Mouse (Mus musculus) midbrain, embryonic 12.5 days (tissue): ENCODE results near the gene Rab37. TPM values are rescaled to one million over a fixed set of nuclear protein-coding genes. Genes with fewer than 3 reads are reported as not detected.

ENCODE experiments used
- ATAC-seq: fragments of 200-750 bp; cut with Nextera tagmentation; 2 replicates; pipeline ENCODE4 v1.8.0; 2017; ENCODE audit warnings: low read depth, moderate TSS enrichment, moderate library complexity; ENCODE audit not compliant: low FRiP score
- H3K27ac ChIP-seq: fragments of 300-500 bp; sonication (generic); replicated peaks from 2 replicates; pipeline ENCODE4 v1.5.1; 2016; ENCODE audit warnings: mild to moderate bottlenecking
- H3K27me3 ChIP-seq: fragments of 300-500 bp; sonication (generic); 2 replicates; pipeline ENCODE4 v1.6.1; 2016; ENCODE audit warnings: mild to moderate bottlenecking
- H3K36me3 ChIP-seq: fragments of 300-500 bp; sonication (generic); 2 replicates; pipeline ENCODE4 v1.6.1; 2016
- H3K4me1 ChIP-seq: fragments of 300-500 bp; sonication (generic); 2 replicates; pipeline ENCODE4 v1.6.1; 2016
- H3K4me2 ChIP-seq: fragments of 300-500 bp; sonication (generic); replicated peaks from 2 replicates; pipeline ENCODE4 v1.6.1; 2016; ENCODE audit warnings: mild to moderate bottlenecking, moderate library complexity
- H3K4me3 ChIP-seq: fragments of 300-500 bp; sonication (generic); 2 replicates; pipeline ENCODE4 v1.5.1; 2016; ENCODE audit warnings: mild to moderate bottlenecking
- H3K9ac ChIP-seq: fragments of 300-500 bp; sonication (generic); replicated peaks from 2 replicates; pipeline ENCODE4 v1.6.1; 2016; ENCODE audit warnings: mild to moderate bottlenecking, moderate library complexity
- H3K9me3 ChIP-seq: fragments of 300-500 bp; sonication (generic); 2 replicates; pipeline ENCODE4 v1.6.1; 2016; ENCODE audit warnings: mild to moderate bottlenecking
- WGBS: fragments of 180-500 bp; shearing (Covaris S2); methylation state at CpG from one replicate; pipeline ENCODE4 v1.1.7; 2016; 5-methylcytosine and 5-hydroxymethylcytosine counted together
- polyA plus RNA-seq: library from polyadenylated mRNA; unstranded; fragments of >200 nt; fragmentation: Nextera tagmentation; extraction: Ambion mirVana; gene quantifications from 2 replicates; pipeline ENCODE4 v1.2.1, GENCODE M21; 2016

Gene Rab37
- polyA plus RNA-seq, 1 experiment from 2014 or later = 1.5 TPM

DNA sequence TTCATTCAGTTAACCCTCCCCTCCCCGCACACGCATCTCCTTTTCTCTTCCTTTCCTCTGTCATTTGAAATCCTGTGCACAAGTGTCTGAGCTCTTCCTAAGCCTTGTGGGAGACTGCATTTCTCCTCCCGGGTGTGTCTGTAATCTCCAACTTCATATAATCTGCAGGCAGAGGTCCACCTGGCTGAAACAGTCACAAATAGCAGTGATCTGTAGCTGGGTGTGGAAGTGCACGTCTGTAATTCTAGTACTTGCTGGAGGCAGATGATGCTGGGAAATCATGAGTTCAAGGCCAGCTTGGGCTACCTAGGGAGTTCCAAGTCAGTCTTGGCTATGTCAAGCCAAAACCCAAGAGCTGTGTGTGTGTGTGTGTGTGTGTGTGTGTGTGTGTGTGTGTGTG is 909 bp downstream of the Rab37 start:
- WGBS = 18% methylated on average over 4 of the region's 4 CpGs
- Histone ChIP-seq H3K4me2 (peak overlapping the region; percentile 60), H3K9ac (no peak overlapping the region), H3K4me1 (peaks cover 12% of the 10 kb centered on the region), H3K27me3 (peaks cover 33% of the 10 kb centered on the region), H3K27ac (no peak overlapping the region), H3K9me3 (no peaks in the 10 kb centered on the region), H3K4me3 (peak overlapping the region; percentile 32), H3K36me3 (no peaks in the 10 kb centered on the region)
- ATAC-seq = no peak

DNA sequence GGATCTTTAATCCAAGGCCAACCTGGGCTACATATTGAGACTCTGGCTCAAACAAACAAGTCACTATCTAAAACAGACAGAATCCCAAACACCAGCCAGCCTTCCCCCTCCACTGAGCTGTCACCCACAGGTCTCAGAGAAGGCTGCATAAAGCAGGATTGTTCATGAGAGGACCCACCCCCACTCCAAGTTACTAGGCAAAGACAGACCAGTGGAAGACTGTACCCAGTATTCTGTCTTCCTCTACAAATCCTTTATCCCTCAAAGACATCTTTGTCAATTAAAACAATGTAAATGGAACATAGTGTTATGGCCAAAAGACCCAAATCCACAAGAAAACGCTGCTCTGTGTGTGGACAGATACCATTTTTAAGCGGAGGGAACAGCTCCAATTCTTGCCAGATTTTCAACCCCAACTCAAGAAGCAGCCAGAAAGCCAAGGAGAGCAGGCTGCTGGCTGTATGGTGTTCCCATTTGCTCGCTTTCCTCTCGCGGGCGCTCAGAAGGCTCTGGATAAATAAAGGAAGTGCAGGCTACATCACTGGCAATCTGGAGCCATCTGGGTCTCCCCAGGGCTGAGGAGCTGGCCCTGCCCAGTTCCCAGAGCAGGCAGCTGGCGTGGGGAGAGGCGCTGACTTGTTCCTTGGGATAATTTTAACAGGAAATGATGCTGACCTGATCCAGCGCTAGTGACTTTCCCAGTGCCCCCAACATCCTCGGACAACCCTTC is 7.1 kb downstream of the Rab37 start:
- no peaks in the 10 kb centered on the region for H3K4me1 ChIP-seq
- no peaks in the 10 kb centered on the region for H3K36me3 ChIP-seq
- no peak overlapping the region for H3K27ac ChIP-seq
- no peak overlapping the region for H3K4me3 ChIP-seq
- H3K27me3 ChIP-seq = no peaks in the 10 kb centered on the region
- WGBS = 71% methylated on average over 10 of the region's 10 CpGs
- ATAC-seq = no peak
- no peaks in the 10 kb centered on the region for H3K9me3 ChIP-seq
- H3K4me2 ChIP-seq = no peak overlapping the region
- no peak overlapping the region for H3K9ac ChIP-seq

DNA sequence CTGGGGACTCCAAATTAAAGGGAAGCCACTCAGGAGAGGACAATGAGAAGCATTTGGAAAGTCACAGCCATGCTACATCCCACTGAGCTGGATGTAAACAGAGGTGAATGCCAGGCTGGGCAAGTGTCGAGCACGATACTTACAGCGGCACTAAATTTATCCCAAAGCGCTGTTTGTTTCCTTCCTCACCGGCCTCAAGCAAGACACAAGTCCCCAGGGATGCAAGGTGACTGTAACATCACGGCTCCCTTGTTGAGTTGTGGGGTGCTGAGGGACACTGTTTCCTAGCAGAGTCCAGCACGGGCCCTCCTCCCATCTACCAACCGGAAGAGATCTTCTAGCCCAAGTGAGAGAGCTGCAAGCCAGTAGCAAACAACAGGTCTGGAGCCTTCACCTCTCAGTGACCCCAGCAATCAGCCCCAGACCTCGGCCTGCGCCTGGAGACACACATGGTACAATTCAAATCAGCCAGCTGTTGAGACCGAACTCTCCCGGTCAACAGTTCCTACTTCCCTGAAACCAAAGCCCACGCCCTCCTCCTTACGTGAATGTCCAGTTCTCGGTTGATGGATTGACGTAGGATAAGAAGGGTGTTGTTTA is 8.1 kb downstream of the Rab37 start:
- Histone ChIP-seq H3K4me3 (no peak overlapping the region), H3K9me3 (no peaks in the 10 kb centered on the region), H3K36me3 (no peaks in the 10 kb centered on the region), H3K4me1 (no peaks in the 10 kb centered on the region), H3K4me2 (no peak overlapping the region), H3K9ac (no peak overlapping the region), H3K27me3 (no peaks in the 10 kb centered on the region), H3K27ac (no peak overlapping the region)
- ATAC-seq = no peak
- WGBS = 70% methylated on average over 16 of the region's 16 CpGs

DNA sequence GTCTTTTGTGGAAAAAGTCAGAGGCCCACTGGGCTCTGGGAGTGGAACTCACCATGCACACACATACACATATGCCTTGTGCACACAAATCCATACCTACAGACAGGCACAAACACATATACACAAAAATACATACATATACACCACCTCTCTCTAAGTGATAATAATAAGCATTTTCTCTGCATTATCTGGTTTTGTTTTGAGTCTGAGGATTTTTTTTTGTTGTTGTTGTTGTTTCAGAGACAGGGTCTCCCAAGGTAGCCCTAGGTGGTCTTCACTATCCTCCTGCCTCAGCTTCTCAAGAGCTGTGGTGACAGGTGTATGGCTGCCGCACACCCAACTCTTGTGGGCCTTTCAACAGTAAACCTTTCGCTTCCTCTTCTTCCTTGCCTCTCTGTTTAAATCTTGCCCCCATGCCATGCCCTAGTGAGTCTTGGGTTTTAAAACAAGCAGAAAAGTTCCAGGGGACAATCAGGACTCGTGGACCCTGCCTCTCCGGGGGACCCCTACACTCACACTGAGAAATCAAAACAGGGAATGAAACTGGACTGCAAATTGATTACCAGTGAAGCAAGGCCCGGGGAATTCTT is 8.9 kb downstream of the Rab37 start:
- Histone ChIP-seq H3K9me3 (no peaks in the 10 kb centered on the region), H3K27ac (no peak overlapping the region), H3K4me3 (no peak overlapping the region), H3K4me1 (no peaks in the 10 kb centered on the region), H3K36me3 (no peaks in the 10 kb centered on the region), H3K9ac (no peak overlapping the region), H3K27me3 (no peaks in the 10 kb centered on the region), H3K4me2 (no peak overlapping the region)
- 77% methylated on average over 5 of the region's 5 CpGs for WGBS
- no peak for ATAC-seq

DNA sequence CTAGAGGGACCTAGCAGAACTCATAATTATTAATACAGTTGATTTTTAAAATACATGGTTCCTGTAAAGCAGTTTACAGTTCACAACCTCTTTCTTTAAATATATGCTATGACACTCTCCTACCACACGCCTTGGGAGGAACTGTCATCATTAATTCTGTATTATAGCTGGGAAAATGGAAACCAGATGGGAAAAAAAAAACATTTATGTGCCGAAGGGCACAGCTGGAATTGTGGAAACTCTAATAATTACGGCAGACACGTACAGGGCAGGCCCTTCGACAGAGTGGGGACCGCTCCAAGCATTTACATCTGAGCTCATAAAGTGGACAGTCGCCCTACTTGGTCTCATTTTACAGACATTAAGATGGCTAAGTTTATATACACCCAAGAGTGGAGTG is 9.5 kb downstream of the Rab37 start:
- WGBS = 75% methylated on average over 7 of the region's 7 CpGs
- Histone ChIP-seq H3K9me3 (no peaks in the 10 kb centered on the region), H3K9ac (no peak overlapping the region), H3K36me3 (no peaks in the 10 kb centered on the region), H3K4me1 (no peaks in the 10 kb centered on the region), H3K27me3 (no peaks in the 10 kb centered on the region), H3K27ac (no peak overlapping the region), H3K4me2 (no peak overlapping the region), H3K4me3 (no peak overlapping the region)
- no peak for ATAC-seq

DNA sequence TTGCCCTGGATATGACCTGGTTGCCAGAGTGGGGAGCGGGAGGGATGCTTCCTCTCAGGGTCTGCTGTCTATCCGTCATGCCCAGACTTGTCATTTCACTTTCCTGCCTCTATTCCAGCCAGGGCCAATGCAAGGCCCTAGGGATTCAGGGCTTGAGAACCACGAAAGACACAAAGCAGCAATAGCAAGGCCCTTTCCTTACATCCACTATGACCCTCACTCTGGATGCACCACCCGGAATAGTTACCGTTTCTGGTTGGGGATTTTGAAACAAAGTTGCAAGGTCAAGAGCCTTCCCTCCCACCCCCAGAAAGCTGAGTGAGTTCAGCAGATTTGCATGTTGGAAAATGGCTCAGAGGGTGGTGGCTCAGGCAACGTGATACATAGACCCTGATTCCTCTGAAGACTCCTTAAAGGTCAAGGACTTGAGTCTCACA is 10.4 kb downstream of the Rab37 start:
- ATAC-seq = no peak
- Histone ChIP-seq H3K4me1 (no peaks in the 10 kb centered on the region), H3K9me3 (no peaks in the 10 kb centered on the region), H3K4me3 (no peak overlapping the region), H3K27ac (no peak overlapping the region), H3K9ac (no peak overlapping the region), H3K36me3 (no peaks in the 10 kb centered on the region), H3K4me2 (no peak overlapping the region), H3K27me3 (no peaks in the 10 kb centered on the region)
- WGBS = 68% methylated on average over 6 of the region's 6 CpGs

DNA sequence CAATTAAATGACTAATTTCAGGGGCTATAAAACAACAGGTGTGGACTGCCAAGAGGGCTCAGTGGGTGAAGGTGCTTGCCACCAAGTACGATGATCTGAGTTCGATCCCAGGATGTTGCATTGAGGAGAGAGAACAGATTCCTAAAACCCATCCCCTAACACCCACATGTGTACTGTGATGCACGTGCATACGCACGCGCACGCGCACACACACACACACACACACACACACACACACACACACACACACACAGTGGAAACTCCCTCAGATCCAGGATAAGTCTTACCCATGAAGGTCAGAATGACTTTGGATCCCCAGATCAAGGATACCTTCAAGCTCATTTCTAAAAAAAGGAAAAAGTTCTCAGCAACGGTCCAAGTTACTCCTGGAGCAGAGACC is 10.9 kb downstream of the Rab37 start:
- no peaks in the 10 kb centered on the region for H3K27me3 ChIP-seq
- no peak overlapping the region for H3K4me3 ChIP-seq
- no peaks in the 10 kb centered on the region for H3K9me3 ChIP-seq
- no peak overlapping the region for H3K4me2 ChIP-seq
- H3K36me3 ChIP-seq = no peaks in the 10 kb centered on the region
- ATAC-seq = no peak
- H3K4me1 ChIP-seq = peaks cover 3% of the 10 kb centered on the region
- no peak overlapping the region for H3K27ac ChIP-seq
- H3K9ac ChIP-seq = no peak overlapping the region
- 94% methylated on average over 9 of the region's 9 CpGs for WGBS

DNA sequence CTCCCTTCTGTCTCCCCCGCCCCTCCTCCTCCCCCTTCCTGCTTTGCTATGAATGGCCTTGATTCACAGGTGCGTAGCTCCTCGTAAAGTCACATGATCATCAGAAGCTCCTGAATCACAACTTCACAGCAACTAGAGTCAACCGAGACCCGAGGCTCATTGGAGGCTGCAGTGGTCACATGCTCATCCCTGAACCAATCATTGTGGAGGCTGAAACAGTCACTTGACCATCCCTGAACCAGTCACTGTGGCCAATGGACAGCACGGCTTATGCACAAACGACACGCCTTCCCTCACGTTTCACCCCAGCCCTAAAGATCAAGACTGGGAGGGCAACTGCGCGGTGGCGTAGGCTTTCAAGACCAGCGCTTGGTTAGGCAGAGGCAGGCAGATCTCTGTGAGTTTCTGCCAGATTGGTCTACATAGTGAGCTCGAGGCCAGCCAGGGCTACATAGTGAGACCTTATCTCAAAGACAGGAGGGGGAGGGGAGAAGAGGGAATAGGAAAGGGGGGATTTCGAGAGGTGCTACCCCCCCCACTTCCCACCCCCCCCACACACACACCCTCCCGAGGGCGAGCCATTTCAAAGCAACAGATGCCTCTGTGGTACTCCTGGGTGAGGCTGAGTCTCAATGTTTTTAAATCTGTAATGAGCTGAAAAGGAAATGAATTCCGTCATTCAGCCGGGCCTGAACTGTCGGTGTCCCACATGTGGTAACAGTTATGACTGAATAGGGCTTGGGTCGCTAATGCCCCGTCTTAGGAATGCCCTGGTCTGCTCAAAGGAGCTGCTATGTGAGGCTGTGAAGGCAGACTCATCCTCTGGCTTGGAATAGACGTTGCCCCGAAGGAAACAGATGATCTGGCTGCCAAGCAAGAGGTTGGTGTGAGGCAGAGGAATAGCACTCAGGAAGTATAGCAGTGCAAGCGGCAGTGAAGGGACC is 12.5 kb downstream of the Rab37 start:
- Histone ChIP-seq H3K9ac (no peak overlapping the region), H3K4me3 (no peak overlapping the region), H3K4me1 (peaks cover 12% of the 10 kb centered on the region), H3K27me3 (peaks cover 9% of the 10 kb centered on the region; the same call in 1 of the 2 replicates), H3K27ac (no peak overlapping the region), H3K36me3 (no peaks in the 10 kb centered on the region), H3K4me2 (no peak overlapping the region), H3K9me3 (no peaks in the 10 kb centered on the region)
- 81% methylated on average over 25 of the region's 25 CpGs for WGBS
- ATAC-seq = no peak

DNA sequence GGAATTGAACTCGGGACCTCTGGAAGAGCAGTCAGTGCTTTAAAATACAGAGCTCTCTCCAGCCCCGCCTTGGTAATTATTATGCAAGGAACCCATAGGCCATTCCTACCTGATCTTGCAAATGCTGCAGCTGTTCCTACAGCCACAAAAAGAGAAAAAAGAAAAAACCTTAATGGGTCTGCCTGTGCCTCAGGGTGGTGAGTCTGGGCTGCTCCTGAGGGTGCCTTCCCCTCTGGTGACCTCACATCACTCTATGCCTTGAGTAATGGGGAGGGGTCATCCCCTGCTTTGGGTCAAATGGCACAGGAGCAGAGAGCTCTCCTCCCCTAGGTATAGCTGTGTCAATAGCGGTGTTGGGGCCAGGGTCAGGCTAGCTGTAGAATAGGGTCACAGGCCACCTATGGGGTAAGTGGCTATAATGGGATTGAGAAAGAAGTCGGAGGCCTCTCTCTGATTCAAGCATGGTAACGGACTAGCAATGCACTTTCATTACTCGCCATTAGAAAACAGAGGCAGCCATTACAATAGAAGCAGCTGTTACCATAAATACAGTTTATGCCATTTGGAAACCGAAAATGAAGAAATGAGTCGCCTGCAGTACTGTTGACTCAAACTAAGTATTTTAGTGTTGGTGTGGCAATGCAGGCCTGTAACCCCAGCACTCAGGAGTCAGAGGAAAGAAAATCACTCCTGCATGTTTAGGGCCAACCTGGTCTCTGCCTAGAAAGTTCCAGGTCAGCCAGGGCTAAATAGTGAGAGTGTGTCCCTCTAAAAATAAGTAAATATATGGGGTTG is 13.7 kb downstream of the Rab37 start:
- H3K9me3 ChIP-seq = no peaks in the 10 kb centered on the region
- no peak overlapping the region for H3K4me3 ChIP-seq
- no peaks in the 10 kb centered on the region for H3K36me3 ChIP-seq
- no peak for ATAC-seq
- H3K9ac ChIP-seq = no peak overlapping the region
- no peak overlapping the region for H3K27ac ChIP-seq
- no peak overlapping the region for H3K4me2 ChIP-seq
- peaks cover 9% of the 10 kb centered on the region; the same call in 1 of the 2 replicates for H3K27me3 ChIP-seq
- 65% methylated on average over 8 of the region's 8 CpGs for WGBS
- peaks cover 12% of the 10 kb centered on the region for H3K4me1 ChIP-seq

DNA sequence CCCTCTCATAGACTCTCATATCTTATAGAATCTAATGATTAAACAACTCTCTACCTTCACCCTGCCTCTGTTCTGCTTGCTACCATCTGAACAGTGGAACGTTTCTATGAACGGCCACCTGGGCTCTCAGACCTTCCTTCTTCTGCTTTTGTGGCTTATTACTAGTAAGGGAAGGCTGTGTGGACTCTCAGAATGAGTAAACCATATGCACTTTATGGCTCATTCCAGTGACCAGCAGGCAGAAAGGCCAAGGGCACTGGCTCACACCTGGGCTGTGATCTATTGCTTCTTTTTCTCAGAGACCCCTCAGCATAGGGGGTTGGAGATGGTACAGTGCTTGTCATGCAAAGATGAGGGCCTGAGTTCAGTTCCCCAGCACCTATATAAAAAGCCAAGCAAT is 15.4 kb downstream of the Rab37 start:
- Histone ChIP-seq H3K9me3 (no peaks in the 10 kb centered on the region), H3K4me2 (no peak overlapping the region), H3K27ac (no peak overlapping the region), H3K27me3 (peaks cover 9% of the 10 kb centered on the region; the same call in 1 of the 2 replicates), H3K9ac (no peak overlapping the region), H3K4me3 (no peak overlapping the region), H3K36me3 (no peaks in the 10 kb centered on the region), H3K4me1 (peaks cover 12% of the 10 kb centered on the region)
- 91% methylated on average over 2 of the region's 2 CpGs for WGBS
- ATAC-seq = no peak

DNA sequence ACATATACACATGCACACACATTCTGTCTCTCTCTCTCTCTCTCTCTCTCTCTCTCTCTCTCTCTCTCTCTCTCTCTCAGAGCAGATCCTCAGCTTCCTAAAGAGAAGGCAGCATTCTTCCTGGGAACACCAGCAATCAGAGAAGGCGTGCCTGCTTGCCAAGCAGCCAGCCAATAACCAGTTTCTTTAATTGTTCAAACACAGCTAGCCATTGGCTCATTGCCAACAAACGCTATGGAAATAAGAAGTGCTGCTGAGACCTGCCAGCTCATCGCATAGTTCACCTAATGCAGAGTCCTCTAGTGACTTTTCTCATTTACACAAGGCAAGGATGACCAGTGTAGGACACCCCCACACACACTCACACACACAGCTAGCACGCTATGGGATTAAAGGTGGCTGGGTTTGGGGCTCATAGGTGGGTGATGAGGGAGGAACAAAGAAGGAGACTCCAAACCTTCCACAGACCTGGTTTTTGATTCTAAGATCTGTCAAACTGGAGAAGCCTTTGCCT is 16.2 kb downstream of the Rab37 start:
- peaks cover 9% of the 10 kb centered on the region; the same call in 1 of the 2 replicates for H3K27me3 ChIP-seq
- peaks cover 12% of the 10 kb centered on the region for H3K4me1 ChIP-seq
- no peak overlapping the region for H3K9ac ChIP-seq
- no peaks in the 10 kb centered on the region for H3K9me3 ChIP-seq
- no peaks in the 10 kb centered on the region for H3K36me3 ChIP-seq
- no peak for ATAC-seq
- no peak overlapping the region for H3K4me2 ChIP-seq
- WGBS = 48% methylated on average over 4 of the region's 4 CpGs
- no peak overlapping the region for H3K27ac ChIP-seq
- no peak overlapping the region for H3K4me3 ChIP-seq
